Mouse (Mus musculus) left cerebral cortex, postnatal 36 days (tissue): ENCODE measurements at regions not wholly inside any gene's neighbourhood (a gene's known extent, or its start where the extent isn't known, plus 50 kb on each side); places are given as distances from the start of the nearest gene placed in this dataset.

Experiments
- DNase-seq, 2 experiments: peaks; one replicate each; pipeline ENCODE4 v3.0.0; 2021 to 2022; ENCODE audit warnings: low spot score in 2 of 2, mixed read lengths in 1 of 2
- intact Hi-C: fragments of 180-260 bp; cut with DNase I; formaldehyde crosslinking; loops from one replicate; pipeline ENCODE4 v1.15.1; 2025

DNA sequence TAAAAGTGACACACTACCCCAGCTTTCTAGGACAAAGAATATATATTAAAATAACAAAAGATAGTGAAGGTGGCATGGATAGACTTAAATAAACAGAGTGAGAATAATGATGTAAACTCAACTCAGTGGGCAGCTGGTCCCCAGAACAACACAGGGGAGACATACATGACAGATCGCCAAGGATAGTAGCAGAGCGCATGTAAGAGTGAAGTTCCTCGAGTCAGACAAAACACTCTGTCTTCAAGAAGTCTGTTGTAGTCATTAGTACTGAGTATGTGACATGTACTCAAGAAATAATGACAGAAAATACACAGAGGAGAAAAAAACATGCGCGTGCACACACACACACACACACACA lies 74.8 kb upstream of the Stxbp5l start:
- DNase-seq: no peak
- intact Hi-C loops: no loop called here

DNA sequence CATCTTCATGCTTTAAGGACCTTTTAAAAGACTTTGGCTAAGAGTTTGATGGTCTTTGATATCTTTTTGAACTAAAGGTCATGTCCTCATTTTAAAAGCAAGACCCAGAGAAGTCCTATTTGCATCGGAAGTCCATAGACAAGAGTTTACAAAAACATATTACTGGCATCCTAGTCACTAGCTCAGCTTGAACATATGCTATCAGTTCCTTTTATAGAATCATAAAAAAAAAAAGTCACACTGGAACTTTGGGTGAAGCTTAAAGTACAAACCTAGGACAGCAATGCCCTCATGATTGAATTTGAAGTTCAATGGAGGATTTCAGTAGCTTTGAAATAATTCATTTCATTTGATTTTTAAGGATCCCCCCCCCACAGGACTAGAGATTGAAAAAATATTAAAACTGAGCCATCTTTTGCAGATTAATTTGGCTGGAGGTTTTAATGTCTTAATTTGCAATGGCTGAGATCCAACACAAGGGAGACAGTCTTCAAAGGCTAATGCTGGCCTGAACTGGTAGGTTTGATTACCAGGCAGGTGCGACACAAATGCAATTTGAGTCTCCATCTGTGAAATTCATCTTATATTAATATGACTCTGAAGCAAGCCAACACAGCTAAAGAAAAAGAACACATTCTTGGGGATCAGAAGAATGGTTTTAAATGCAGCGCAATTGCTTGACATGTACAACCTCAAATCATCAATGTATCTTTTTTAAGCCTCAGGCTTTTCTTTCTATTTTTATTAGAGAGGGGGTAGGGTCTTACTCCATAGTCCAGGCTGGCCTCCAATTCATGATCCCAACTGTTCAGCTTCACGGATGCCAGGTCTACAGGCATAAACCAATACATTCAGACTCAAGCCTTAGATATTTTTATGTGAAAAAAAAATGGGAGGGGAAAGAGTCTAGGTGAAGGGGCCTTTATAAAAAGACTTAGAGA lies 74.1 kb upstream of the Stxbp5l start:
- DNase-seq: no peak
- intact Hi-C loops: no loop called here

DNA sequence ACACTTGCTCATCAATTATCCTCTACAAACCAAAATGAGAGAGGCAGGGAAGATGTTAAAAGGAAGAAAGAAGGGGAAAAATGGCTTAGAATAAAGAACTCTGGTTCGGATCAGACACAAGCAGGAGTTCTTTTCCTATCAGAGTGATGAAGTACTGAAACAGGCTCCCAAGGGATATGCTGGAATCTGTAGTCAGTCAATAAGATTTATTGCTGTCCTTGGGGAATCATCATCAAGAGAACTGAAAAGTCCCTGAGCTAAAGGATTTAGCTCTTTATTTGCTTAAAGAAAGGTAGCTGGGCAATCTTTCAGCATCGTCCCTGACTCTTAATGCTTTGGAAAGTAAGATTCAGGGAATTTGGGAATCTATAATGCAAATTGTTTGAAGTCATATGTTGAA lies 71.2 kb upstream of the Stxbp5l start:
- intact Hi-C loops: no loop called here

DNA sequence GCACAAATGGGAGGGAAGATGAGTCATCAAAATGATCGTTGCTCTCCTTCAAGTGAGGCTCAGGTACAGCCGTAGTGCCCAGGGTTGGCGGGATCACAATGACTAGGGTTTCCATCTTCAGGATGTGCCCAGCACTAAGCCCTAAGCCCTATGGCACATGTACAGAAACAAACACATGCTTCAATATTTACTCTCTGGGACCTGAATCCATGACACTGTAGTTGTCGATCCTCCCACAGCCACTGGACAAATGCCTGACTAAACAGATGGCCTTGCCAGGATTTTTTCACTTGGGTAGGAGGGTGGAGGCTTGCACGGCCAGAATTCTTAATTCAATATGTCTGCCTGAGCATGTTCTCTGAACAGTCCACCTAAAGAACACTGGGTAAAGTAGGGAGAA lies 65.1 kb upstream of the Stxbp5l start:
- no peak for DNase-seq
- intact Hi-C loops: no loop called here

More for the DNA sequence above, 71.2 kb upstream of the Stxbp5l start:
- no peak for DNase-seq

DNA sequence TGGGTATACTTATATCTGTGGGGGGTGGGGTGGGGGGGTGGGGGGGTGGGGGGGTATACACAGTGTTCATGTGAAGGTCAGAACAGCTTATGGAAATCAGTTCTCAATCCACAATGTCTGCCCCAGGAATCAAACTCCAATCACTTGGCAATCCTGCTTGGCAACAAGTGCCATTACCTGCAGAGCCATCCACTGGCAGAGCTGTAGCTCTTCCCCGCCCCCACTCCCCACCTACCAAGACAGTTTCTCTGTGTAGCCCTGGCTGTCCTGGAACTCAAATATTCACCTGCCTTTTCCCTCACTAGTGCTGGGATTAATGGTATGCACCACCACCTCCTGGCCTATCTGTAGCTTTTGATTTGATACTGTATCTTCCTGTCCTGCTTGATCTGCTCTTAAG lies 61.0 kb upstream of the Stxbp5l start:
- intact Hi-C loops: no loop called here

DNA sequence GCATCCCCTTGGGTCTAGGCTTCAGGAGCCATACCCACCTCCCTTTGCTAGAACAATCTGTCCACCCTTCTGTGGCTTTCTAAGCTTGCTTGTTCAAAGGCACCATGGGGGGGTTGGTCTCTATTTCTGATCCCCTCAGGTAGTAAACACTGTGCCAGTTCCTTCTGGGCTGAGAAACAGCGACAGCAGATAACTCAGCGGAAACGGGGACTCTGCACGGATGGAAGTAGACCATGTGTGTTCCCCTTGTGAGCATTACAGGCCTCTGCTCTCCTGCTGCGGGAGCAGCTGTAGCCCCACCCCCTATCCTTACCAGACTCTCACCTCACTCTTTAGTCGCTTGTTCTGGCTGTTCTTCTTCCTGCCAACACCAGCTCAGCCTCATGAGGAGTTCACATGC lies 58.2 kb upstream of the Stxbp5l start:
- DNase-seq: no peak

More for the DNA sequence above, 61.0 kb upstream of the Stxbp5l start:
- DNase-seq: no peak

DNA sequence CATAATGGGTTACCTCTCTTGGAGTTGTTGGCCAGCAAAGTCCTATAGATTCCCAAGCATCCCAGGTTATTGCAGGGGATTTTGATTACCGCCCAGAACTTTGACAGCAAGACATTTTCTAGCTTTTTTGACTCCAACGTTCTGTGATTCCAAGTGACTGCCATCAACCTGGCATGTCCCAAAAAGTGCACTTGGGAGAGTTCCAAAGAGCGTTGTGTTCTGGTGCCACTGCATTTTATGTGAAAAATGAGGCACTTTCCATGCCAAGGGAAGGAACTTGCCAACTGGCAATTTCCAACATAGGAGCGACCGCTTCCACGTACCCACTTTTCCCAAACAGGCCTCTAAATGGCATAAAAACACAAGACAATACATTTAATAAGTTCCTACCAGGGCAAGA lies 57.7 kb upstream of the Stxbp5l start:
- intact Hi-C loops: no loop called here
- DNase-seq: no peak

More for the DNA sequence above, 58.2 kb upstream of the Stxbp5l start:
- intact Hi-C loops: no loop called here

DNA sequence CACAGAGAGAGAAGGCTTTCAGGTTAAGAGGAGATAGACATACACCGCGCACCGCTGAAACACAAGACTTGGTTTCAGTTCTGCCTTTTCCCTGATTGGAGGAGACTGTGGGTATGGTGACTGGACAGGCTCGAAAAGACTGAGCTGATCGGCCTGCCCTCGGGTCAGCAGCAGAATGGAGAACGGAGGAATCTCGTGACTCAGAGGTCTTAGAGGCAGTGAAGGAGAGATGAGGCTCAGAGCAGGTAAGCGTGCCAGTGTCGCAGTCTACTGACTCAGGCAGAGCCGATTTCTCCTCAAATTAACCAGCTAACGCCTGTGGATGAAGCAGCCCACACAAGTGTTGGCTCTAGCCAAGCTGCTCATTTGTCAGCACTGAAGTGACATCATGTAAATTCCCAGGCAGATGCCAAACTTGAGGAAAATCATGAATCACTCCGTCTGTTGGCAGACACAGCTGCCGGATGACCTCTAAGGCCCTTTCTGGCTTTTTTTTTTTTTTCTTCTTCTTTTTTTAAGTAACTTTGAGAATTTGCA lies 55.9 kb upstream of the Stxbp5l start:
- intact Hi-C loops: no loop called here
- peak; percentile 53 to 57 for DNase-seq
